Mouse (Mus musculus) cerebellum, postnatal 14 days (tissue): ENCODE measurements at regions not wholly inside any gene's neighbourhood (a gene's known extent, or its start where the extent isn't known, plus 50 kb on each side); places are given as distances from the start of the nearest gene placed in this dataset.

Experiments used
- DNase-seq, 2 experiments: peaks; one replicate each; pipeline ENCODE4 v3.0.0; 2021; ENCODE audit warnings: mixed read lengths in 2 of 2

DNA sequence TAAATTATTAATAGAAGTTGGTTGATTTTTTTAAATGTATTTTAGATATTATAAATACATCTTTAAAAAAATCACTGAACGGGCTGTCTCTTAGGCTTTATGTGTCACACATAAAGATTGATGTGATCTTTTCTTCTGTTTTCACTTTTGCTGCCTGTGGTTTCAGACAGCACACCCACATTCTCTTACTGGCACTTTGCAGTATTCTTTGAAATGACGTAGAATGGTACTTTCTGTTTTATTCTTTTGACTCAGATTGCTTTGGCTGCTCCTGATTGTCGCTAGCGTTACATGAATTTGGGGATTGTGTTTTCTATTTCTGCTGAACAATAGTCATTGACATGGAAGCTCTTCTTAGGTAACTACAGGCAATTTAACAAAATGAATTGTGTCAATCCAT lies 415.4 kb upstream of the Rag2 start:
- DNase-seq = no peak

DNA sequence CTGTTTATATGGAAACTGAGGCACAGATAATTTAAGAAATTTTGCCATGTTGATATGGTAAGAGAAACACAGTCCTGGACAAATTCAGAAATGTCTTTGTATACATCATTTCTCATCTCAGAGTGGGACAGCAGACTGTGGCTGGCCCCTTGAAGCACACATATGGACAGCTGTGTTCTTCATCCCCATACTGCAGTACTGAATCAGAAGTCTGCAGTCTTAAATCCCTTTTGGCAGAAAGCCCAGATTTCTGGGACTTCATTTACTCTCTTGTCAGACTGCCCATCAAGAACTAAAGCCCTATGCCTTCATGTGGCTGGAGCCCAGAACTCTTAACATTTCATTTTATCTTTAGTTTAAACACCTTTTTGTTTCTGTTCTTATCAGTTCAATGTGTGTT lies 403.8 kb upstream of the Rag2 start:
- peak in 1 of 2 experiments; percentile 32 for DNase-seq

DNA sequence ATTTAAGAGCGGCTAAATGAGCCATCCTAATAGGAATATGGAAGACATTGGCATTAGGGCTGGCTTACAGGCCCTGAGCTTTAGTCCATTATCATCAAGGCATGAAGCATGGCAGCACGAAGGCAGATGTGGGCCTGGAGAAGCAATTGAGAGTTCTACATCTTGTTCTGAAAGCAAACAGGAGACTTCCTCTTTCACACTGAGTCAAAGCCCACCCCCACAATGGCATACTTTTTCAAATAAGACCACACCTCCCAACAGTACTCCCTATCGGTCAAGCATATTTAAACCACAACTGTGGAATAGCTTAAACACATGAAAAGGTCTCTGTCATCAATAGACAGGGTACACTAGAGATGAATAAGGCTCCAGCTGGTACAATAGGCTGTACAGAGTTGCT lies 381.5 kb upstream of the Rag2 start:
- no peak for DNase-seq

DNA sequence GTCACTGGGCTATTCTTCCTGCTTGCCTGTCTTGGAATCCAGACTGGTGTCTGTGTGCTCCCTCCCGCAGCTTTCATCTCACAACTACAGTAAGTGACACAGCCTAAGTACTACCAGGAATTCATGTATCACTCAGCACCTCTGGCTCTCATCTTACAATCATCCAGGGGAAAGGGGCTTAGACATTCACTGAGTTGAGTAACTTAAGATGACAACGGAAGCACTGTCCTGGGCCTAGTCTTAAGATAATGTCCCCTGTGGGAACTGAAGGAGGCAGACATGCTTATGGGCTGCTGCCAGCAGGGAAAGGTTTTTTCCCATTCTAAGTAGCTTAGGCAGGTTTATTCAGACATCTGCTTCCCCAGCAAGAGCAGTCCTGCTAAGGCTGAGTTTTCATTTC lies 377.4 kb upstream of the Rag2 start:
- DNase-seq = no peak

DNA sequence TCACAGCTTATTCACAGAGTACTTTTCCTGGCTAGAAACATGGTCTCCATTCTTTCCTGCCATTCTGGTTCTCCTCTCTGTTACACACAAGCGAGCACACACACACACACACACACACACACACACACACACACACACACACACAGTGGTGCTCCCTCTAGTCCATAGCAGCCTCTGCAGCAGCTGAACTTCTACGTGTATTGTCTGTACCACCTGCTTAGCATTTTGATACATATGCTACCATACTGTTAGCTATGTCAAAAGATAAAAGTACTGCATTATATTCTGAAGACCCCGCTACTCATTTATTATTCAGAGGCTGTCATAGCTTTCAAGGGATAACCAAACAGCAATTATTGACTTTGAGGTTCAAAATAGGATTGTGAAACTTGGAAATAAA lies 372.3 kb upstream of the Rag2 start:
- no peak for DNase-seq

DNA sequence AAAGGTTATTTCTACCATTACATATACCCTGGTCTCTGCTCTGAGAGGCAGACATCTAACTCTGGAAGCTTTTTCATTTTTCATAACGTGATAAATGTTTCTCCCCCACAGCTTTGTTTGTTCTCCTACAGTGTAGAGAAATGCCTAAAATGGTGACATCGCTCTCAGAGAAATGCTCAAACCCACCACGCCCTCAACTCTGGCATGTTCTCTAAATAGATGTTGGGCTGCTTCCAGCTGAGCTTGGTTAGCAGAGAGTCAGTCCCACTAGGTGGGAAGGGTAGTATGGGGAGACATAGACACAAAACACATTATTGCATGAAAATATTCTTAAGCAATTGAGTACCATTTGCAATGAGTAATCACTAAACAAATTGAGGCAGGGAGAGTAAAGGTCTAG lies 368.1 kb upstream of the Rag2 start:
- DNase-seq = no peak

DNA sequence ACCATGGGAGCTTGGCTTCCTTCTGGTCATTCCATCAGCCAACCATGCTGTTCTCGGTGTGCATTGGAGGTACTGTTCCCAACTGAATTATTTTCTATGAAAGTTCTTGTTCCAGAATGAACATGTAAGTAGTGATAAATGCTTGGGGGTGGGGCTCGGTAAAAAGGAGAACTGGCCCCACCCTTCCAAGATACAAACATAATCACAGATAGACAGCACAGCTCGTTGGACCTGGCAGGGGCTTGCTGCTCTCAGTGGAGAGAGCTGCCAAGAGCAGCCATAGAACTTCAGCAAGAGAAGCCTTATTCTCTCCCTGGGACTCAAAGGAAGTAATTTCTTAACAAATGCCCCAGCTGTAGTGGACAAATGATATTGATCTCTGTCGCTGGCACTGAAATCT lies 360.6 kb upstream of the Rag2 start:
- DNase-seq = no peak

DNA sequence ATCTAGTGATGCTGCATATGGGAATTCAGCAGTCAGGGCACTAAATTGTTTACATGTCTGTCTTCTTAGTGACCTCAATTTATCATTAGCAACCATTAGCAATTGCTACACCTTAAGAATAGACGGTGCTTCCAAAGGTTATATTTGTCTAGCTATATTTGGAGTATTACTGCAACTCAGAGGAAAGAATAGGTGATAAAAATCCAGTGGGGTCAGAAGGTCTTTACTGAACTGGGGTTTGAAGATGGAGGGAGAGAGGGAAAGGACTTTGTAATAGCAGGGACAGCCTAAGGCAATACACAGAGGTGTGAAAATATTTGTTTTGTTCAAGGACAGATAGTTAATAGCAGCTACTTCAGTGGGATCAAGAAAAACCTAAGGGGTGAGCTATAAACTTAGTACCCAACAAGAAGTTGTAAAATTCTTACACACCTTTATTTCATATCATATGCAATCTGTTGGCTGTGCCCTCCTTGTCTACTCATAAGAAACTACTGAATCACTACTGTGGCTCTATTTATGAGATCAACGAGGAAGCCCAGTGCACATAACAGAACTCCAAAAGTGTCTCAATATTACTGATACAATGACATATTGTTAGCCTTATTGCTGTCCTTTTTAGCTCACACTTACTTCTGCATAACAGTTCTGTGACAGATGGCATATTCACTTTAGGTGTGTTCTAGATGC lies 357.7 kb upstream of the Rag2 start:
- no peak for DNase-seq

DNA sequence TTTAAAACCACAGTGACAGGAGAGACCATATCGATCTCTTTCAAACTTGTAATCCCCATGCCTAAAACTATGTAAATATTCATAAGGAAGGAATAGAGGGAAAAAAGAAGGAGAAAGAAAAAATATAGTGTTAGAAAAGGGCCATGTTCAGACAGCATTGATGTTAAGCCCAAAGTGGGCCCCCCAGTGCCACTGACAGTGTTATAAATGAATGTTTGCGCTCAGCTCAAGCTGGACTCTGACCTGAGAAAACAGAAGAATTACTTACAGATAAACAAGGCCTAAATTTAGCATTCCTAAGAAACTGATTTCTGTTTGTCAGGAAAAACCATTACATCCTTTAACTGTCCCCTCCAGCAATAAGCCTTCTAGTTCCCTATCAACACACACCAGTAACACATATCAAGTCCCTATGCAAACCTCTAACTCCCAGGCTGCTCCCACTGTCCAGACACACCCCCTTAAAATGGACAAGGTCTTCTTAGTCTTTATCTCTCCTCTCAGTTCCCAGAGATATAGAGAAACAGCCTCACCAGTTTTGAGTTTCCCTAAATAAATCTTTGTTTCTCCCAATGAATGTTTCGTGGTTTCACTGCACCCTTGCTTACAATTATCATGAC lies 350.4 kb upstream of the Rag2 start:
- no peak for DNase-seq

DNA sequence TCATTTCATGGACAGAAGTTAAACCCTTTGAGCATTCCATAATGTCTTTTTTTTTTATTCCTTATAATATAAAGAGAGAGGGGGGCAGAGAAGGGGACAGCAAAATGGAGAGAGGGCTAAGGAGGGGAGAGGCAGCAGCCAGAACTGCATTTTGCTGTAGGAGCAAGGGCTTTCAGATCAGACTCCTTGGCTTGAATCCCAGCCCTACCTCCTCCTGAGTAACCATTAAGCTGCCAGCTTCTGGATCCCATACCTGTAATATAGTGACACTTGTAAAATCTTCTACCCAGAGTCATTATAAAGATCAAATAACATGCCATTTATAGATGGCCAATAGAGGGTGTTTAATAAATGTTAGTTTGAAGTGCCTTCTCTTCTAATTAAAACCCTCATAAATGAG lies 339.6 kb upstream of the Rag2 start:
- DNase-seq = peak; percentile 48 to 49

DNA sequence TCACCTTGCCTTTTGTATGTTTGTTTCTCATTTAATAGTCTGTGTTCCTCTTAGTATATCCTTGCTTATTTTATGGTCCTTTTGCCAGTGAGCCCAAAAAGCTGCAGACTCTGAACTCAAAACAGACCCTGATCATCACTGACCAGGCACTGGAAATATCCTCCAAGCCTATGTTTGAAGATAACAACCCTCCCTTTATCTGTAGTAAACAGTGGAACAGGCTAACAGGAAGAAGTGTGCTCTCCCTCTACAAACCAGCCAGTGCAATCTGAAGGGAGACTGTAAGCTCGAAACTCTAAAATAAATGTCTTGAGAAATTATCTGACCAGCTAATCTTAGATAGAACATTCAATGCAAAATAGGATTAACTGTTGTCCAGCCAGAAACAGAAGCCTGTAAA lies 336.4 kb upstream of the Rag2 start:
- DNase-seq = no peak

DNA sequence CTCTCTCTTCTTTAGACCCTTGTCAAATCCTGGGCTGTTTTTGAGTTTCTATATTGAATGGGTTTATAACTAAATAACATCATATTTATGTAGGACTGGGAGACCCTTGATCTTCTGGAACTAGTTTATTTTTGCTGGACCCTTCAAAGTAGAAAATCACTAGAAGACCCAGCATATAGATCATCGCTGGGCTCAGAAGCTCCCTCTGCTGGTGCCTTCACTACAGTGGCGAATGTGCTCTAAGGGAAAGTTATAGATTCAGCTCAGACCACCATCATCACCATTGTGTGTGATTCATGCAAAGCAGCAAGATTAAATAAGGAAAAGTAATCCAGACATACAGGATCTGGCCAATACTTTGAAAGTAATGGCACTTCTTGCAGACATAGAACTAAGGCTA lies 335.4 kb upstream of the Rag2 start:
- DNase-seq = peak; percentile 29

DNA sequence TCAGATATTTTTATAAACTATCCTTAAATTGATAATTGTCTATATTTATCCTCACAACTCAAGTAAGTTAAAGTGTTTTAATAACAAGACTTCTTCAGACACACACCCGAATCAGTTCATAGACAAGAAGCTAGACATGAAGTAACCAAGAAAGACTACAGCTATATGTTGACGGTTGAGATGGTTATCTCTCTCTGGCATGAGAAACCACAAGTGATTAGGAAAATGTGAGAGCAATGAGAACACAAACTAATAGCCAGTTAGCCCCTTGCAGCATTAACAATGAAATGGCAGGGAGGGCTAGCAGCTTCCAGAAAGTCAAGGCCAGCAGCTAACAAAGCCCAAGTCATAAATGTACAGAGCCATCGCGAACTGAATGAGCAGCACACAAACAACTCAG lies 333.8 kb upstream of the Rag2 start:
- no peak for DNase-seq

DNA sequence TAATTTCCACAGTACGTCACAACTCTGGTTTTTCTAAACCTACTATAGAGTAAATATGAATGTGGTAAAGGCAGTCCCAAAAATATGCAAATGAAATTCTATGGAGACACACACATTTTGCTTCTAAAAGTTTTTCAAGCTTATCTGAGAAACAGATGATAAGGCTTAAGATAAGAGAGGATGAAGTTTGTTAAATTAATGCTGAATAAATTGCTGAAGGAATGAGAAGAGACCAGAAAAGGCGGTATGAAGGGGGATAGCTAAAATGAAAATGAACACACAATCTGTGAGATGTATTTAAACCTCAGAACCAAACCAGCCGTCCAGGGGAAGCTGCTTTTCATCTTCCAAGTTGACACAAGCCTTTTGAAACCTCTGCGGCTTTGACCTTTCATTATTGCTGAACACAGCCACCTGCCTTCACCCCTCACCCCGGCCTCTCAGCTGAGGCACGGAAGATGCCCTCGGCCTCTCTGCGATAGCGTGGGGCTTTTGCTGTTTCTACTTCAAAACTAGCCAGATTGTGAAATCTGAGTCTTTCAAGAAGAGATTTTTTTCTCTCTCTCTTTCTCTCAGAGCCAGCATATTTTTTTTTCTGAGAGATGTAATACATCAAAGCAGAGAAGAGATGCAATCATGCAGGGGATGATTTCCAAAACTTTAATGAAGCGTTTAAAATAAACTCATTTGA lies 328.7 kb upstream of the Rag2 start:
- no peak for DNase-seq

DNA sequence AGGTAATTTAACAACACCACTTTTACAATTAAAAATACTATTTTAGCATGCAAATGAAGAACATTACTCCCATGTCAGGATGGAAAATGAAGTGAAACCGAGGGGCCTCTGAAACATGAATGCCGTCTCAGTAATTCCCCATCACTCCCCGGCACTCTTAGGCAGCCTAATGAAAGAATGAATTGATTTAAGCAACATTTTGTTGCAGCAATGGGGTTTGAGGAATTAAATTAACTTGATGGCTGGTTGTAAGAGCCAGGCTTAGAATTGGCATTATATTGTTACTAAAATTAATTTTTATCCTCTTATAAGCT lies 328.2 kb upstream of the Rag2 start:
- no peak for DNase-seq

DNA sequence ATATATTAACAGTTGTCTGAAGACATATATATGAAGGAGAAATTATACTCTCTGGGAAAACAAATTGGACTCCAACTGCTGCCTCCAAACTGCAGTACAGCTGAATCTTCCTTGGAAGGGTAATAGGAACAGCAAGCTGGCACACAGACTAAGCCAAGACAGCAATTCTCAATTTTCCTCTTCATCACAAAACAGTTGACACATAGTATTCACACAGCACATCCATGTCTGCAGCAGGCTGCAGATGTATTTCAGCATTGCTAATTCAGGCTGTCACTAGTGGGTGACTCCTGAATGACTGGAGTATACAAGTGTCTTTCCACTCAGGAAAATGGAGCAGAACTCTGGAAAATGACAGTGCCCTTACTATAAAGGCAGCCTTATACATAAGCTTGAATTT lies 327.7 kb upstream of the Rag2 start:
- no peak for DNase-seq

DNA sequence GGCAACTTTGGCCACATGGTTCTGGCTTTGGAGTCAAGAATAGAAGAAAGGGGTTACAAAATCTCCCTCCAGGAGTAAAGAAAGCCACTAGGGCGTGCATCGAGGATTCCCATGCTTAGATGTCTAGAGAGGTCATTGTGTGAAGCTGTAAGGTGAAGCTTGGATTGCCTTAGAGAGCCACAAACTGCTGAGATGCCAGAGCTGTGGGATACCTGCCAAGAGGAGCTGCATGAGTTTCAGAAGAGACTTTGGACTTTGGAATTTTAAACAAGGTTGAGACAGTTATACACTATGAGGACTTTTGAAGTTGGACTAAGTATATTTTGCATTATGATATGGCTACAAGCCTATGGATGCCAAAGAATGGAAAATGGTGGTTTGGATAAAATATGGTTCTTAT lies 325.4 kb upstream of the Rag2 start:
- DNase-seq = no peak

DNA sequence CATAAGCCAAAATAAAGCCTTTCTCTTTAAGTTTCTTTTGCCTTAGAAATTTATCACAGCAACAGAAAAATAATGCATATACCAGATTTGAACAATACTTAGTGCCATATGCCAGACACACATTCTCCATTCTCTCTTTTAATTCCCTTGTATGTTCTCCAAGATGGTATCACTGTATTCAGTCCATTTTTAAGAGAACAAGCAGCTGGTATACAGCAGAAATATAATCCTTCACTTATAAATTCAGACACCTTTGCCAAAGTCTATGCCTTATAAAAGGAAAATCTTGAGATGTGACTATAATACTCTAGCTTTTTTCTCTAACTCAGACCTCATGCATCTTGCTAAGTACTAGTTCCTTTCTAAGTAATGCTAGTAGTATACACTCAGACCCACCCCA lies 324.4 kb upstream of the Rag2 start:
- DNase-seq = no peak

DNA sequence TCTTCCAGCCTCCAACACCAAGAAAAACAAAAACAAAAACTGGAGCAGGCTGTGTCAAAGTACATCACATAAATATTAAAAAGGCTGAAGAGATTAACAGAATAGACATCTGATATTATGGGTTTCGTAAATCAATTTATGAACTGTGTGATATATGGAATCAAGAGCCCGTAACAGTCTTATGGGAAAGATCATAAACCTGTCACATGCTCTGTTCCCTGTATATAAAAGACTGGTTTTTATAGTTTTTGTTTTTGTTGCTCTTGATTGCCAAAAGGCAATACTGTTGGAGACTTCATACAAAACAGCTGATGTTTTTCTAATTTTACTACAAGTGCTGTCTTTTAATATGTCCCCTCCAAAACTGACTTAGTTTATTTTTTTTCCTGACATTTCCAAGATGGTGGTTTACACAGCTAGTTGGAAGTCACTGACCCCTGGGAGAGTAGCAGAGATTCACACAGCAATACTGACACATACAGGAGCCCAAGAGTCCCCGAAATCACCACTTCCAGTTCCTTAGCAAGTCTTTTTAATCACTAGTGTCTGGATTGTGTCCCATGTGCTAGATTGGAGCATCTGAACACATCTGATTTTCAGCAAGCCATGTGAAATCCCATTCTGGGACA lies 303.1 kb upstream of the Rag2 start:
- no peak for DNase-seq

DNA sequence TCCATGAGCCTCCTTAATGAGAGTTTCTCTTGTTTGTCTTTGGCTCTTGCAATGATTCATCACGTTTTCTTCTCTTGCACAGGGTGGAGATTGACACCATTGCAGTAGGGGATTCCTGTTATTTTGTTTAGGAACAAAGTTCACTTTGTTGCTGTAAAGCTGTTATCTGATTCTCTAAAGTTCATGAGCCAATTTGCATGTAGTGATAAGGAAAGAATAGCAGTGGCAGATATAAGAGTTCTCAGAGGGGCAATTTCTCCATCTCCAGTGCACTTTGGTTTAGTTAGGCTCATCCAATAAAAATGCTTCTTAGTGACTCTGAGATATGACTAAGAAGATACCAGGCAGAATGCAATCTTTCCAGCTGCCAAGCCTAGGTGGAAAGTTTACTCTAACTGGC lies 267.8 kb upstream of the Rag2 start:
- no peak for DNase-seq

DNA sequence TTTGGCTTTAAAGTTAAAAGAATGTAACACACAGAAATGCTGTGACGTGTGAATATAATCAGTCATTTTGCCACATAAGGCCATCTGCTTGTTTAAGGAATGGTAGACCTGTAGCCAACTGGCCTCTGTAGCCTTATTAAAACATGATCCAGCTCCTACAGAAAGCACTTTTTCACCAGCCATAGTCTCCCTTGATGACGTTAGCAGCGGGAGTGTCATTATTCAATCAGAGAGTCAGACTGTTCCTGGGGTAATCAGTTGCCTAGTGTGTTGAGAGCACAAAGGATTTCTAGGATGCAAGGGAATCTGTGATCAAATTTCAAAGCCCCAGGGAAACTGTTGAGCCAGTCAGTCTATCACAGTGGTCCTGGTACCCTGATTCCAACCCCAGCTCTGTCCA lies 260.3 kb upstream of the Rag2 start:
- no peak for DNase-seq

DNA sequence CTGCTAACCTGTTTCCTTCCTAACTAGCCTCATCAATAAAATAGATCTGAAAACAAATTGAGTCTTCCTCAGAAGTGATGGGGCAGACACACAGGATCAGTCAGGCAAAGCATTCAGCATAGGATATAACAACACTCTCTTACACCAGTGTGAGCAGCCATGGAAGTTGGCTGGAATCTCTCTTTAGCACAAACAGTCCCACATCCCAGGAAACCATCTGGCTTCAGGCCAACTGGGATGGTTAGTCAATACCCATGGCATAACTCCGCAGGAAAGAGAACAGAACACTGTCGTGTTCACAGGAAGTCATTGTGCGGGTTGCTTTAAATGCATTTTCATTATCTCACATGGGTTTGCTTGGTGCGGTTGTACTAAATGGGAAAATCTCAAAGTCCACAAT lies 256.2 kb upstream of the Rag2 start:
- peak; percentile 2 to 23 for DNase-seq

DNA sequence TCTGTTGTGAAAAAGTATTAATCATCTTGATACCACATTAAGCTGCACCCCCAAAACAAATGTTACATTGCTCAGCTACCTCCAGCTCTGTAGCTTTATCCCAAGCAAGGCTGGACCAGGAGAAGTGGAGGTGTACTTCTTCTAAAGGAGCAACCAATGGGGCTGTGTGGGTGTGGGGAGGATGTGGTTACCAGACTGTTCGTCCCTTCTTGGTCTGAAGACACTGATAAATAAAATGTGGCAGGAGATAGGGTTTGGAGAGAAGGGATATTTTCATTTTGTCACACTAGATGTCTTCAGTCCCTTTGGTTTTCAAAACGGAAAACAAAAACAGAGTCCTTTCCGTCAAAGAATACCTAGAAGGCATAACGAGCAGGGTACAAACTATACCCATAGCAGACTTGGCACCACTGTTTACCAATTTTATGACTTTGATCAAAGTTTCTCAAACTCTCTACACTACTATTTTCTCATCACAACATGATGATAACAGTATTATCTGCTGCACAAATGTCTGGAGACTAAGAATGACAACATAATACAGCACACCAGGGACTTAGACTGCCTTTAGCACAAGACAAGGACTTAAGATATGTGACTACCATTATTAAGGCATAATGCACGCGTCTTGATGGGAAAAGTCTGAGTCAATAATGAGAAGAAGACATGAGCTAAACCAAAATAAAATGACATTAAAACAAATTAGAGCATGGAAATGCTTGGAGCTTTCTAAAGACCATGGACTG lies 253.4 kb upstream of the Rag2 start:
- no peak for DNase-seq
